Mouse (Mus musculus) hindbrain, postnatal 0 days (tissue): Measurements from ENCODE around the gene Rbm42. TPM values are rescaled to one million over a fixed set of nuclear protein-coding genes. Genes with fewer than 3 reads are reported as not detected.

Source experiments
- ATAC-seq: fragments of 200-750 bp; cut with Nextera tagmentation; 2 replicates; pipeline ENCODE4 v1.8.0; 2017; ENCODE audit warnings: mild to moderate bottlenecking, moderate TSS enrichment, moderate library complexity
- DNase-seq: peaks from one replicate; pipeline ENCODE4 v3.0.0-alpha.2; 2015; ENCODE audit warnings: low spot score
- H3K27ac ChIP-seq: fragments of 300-500 bp; sonication (generic); 2 replicates; pipeline ENCODE4 v1.5.1; 2014; ENCODE audit warnings: mild to moderate bottlenecking
- H3K27me3 ChIP-seq: fragments of 300-500 bp; sonication (generic); 2 replicates; pipeline ENCODE4 v1.6.1; 2014; ENCODE audit warnings: low read length, mixed read lengths; ENCODE audit not compliant: insufficient read depth
- H3K36me3 ChIP-seq: fragments of 300-500 bp; sonication (generic); 2 replicates; pipeline ENCODE4 v1.6.1; 2014; ENCODE audit warnings: low read length, mixed read lengths; ENCODE audit not compliant: insufficient read depth
- H3K4me1 ChIP-seq: fragments of 300-500 bp; sonication (generic); 2 replicates; pipeline ENCODE4 v1.6.1; 2014; ENCODE audit warnings: antibody characterized with exemption, low read length, mixed read lengths; ENCODE audit not compliant: insufficient read depth
- H3K4me2 ChIP-seq: fragments of 300-500 bp; sonication (generic); 2 replicates; pipeline ENCODE4 v1.6.1; 2014; ENCODE audit warnings: low read depth, mild to moderate bottlenecking, low read length, moderate library complexity, mixed read lengths
- H3K4me3 ChIP-seq: fragments of 300-500 bp; sonication (generic); 2 replicates; pipeline ENCODE4 v1.5.1; 2014; ENCODE audit warnings: low read length
- H3K9ac ChIP-seq: fragments of 300-500 bp; sonication (generic); replicated peaks from 2 replicates; pipeline ENCODE4 v1.6.1; 2014; ENCODE audit warnings: mild to moderate bottlenecking, low read length, moderate library complexity, mixed read lengths
- H3K9me3 ChIP-seq: fragments of 300-500 bp; sonication (generic); 2 replicates; pipeline ENCODE4 v1.6.1; 2016; ENCODE audit warnings: low read length, mixed read lengths
- CTCF ChIP-seq: IDR thresholded peaks from 2 replicates; pipeline ENCODE4 v1.5.1; 2016; ENCODE audit warnings: antibody characterized with exemption, control low read depth, low read depth
- WGBS: fragments of 180-500 bp; shearing (Covaris S2); extraction: QIAGEN DNeasy Blood & Tissue Kit; methylation state at CpG from one replicate; pipeline ENCODE4 v1.1.7; 2014; 5-methylcytosine and 5-hydroxymethylcytosine counted together
- polyA plus RNA-seq: library from polyadenylated mRNA; unstranded; fragments of >200 nt; fragmentation: Nextera tagmentation; extraction: Ambion mirVana; gene quantifications from 2 replicates; pipeline ENCODE4 v1.2.1, GENCODE M21; 2015
- total RNA-seq: library from RNA; depleted of rRNA; stranded (reverse); fragments of >200 nt; gene quantifications from 2 replicates; pipeline ENCODE4 v1.2.3, GENCODE M21; 2014

The Rbm42 gene
- total and polyA plus RNA-seq, 2 experiments from 2014 or later = 118 to 169 TPM

DNA sequence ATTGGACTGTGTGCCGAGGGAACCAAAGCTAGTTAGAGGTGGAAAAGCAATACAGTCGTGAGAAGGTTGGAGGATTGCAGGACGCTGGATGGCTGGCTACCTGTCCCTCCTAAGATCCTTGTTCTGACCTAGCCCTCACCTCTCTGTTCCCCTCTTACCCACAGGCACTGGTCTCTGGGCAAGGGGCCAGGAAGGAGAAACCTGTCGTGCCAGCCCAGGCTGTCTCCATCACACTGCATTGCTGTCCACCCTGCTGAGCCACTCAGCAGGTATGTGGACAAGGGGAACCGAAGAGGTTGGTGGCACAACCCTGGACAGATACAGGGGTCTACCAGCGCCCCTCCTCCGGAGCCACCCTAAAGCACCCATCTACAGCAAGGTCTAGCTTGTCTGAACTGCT lies 49.5 kb downstream of the Rbm42 start:
- Histone ChIP-seq H3K36me3 (no peaks in the 10 kb centered on the region), H3K4me3 (no peak overlapping the region), H3K27me3 (no peaks in the 10 kb centered on the region), H3K4me2 (peak overlapping the region; percentile 40; the same call in 1 of the 2 replicates), H3K9ac (no peak overlapping the region), H3K9me3 (no peaks in the 10 kb centered on the region), H3K27ac (no peak overlapping the region), H3K4me1 (no peaks in the 10 kb centered on the region; the same call in 1 of the 2 replicates)
- no peak for DNase-seq
- 65% methylated on average over 7 of the region's 7 CpGs for WGBS
- no peak for TF ChIP-seq CTCF
- ATAC-seq = no peak

DNA sequence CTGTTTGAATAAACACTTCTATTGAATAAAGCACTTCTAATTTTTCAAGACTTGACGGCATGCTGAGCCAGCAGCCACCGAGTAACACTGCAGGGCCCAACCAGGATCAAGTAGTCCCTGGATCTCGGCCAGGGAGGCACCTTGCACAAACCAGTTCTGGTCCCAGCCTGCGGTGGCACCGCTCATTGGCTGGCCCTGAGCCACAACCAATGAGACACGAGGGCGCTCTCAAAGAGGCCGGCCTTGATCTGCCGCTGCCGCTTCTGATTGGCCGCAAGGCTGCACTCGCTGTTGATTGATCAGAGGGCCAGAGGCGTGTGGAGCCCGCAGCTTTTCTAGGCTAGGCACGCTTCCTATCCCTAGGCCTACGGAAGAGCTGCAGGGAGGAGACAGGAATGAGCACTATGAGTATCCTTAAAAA lies 50.2 kb downstream of the Rbm42 start:
- no peaks in the 10 kb centered on the region for H3K9me3 ChIP-seq
- H3K4me3 ChIP-seq = no peak overlapping the region
- no peak overlapping the region for H3K27ac ChIP-seq

DNA sequence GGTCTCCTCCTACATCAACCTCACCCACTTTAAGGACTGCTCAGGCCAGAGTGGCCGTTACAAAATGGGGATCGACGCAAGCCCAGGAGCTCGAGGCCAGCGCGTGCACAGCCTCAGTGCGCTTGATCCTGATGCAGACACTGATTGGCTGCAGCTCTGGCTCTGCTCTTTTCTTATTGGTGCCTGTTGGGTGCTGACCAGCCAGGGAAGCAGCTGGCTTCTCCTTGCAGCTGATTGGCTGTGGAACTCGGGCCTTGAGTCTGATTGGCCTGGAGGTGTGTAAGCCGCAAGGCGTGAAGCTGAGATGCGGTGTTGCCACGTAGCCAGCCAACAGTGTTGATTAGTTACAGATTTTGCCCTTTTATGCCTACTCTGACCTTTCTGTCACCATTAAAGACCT lies 51.3 kb downstream of the Rbm42 start, which contains the start of gene Zbtb32:
Zbtb32 (minus strand) TSS at position 124 of the 400 bp plus-strand sequence.
- H3K4me2 ChIP-seq = peak within 1 kb of the TSS; percentile 40
- H3K27me3 ChIP-seq = no peaks in the 10 kb centered on the region
- no peaks in the 10 kb centered on the region for H3K9me3 ChIP-seq
- no peak for DNase-seq
- H3K9ac ChIP-seq = no peak within 1 kb of the TSS
- no peak for ATAC-seq
- no peak within 1 kb of the TSS for H3K27ac ChIP-seq
- H3K4me3 ChIP-seq = no peak within 1 kb of the TSS
- H3K4me1 ChIP-seq = no peaks in the 10 kb centered on the region; the same call in 1 of the 2 replicates
- 92% methylated on average over 12 of the region's 12 CpGs for WGBS
- no peaks in the 10 kb centered on the region for H3K36me3 ChIP-seq
- no peak for TF ChIP-seq CTCF

More for the DNA sequence above, 50.2 kb downstream of the Rbm42 start:
- WGBS = 2% methylated on average over 16 of the region's 16 CpGs
- DNase-seq = peak; percentile 97
- ATAC-seq = peak; percentile 97
- no peaks in the 10 kb centered on the region for H3K27me3 ChIP-seq
- no peaks in the 10 kb centered on the region for H3K36me3 ChIP-seq
- no peak overlapping the region for H3K9ac ChIP-seq
- TF ChIP-seq CTCF = no peak
- peak overlapping the region; percentile 40 for H3K4me2 ChIP-seq
- H3K4me1 ChIP-seq = no peaks in the 10 kb centered on the region; the same call in 1 of the 2 replicates

DNA sequence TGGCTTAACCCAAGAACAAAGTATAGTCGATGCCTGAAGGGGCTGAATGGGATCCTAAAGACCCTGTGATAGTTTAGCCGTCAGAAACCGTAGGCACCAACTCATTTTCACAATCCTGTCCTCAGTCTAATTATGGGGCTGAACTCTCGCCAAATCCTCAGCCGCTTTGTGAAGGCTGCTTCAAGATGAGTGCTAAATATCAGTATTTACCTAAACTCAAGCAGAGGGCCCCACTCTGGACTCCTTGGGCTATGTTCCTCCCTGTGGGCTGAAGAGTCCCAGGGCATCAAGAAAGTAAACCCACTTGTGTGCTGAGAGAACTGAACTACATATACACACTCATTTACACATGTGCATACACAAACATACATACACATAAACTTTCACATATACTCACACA lies 53.3 kb downstream of the Rbm42 start:
- H3K9me3 ChIP-seq = no peaks in the 10 kb centered on the region
- no peaks in the 10 kb centered on the region; the same call in 1 of the 2 replicates for H3K4me1 ChIP-seq
- ATAC-seq (no peak), DNase-seq (no peak)
- H3K4me3 ChIP-seq = no peak overlapping the region
- H3K36me3 ChIP-seq = no peaks in the 10 kb centered on the region
- no peak overlapping the region for H3K4me2 ChIP-seq
- H3K27me3 ChIP-seq = no peaks in the 10 kb centered on the region
- H3K27ac ChIP-seq = no peak overlapping the region
- H3K9ac ChIP-seq = no peak overlapping the region
- TF ChIP-seq CTCF = no peak
- WGBS = 74% methylated on average over 5 of the region's 5 CpGs

DNA sequence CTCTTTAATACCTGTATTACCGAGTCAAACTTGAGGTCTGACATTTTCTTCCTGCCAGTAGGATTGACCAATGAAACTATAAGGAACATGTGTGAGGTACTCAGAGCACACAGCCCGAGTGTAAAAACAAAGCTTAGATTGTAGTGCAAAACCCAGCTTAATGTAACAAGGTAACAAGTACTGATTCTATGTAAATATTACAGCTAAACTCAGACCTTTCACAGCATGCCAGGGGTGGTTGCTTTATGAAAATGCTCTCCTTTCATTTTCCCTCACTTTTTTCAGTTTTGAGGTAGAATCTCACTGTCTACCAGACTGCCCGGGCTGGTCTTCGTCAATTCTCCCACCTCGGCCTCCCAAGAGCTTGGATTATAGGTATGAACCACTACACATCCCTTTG lies 54.0 kb downstream of the Rbm42 start:
- no peak for ATAC-seq
- TF ChIP-seq CTCF = no peak
- H3K4me2 ChIP-seq = no peak overlapping the region

DNA sequence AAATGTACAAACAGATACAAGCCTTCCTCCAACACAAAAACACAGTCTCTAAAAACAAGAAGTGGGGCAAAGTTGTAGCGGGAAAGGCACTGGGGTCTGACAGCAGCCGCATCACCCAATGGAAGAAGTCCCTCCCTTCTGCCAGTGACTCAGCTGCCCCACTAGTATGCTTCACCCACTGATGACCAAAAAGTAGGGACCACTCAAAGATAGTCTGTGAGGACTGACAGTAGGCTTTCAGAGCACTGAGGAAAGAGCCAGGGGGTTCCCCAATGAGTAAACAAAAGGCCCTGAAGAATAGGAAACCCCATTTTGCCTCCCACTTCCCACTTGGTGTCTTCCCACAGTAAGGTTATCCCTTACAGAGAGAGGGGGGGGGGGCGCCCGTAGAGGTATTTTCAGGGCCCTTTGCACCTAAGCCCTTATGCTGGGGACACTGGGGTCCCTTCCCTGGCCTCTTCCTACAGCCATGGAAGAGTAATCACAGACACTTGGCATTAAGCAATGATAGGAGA lies 55.5 kb downstream of the Rbm42 start:
- Histone ChIP-seq H3K27me3 (no peaks in the 10 kb centered on the region), H3K36me3 (no peaks in the 10 kb centered on the region), H3K9me3 (no peaks in the 10 kb centered on the region), H3K4me2 (no peak overlapping the region), H3K4me3 (no peak overlapping the region), H3K27ac (no peak overlapping the region), H3K9ac (no peak overlapping the region), H3K4me1 (no peaks in the 10 kb centered on the region; the same call in 1 of the 2 replicates)
- DNase-seq (no peak), ATAC-seq (no peak)
- no peak for TF ChIP-seq CTCF
- WGBS = 75% methylated on average over 3 of the region's 4 CpGs

More for the DNA sequence above, 54.0 kb downstream of the Rbm42 start:
- 83% methylated on average over 5 of the region's 5 CpGs for WGBS
- Histone ChIP-seq H3K9me3 (no peaks in the 10 kb centered on the region), H3K4me3 (no peak overlapping the region), H3K27me3 (no peaks in the 10 kb centered on the region), H3K27ac (no peak overlapping the region), H3K36me3 (no peaks in the 10 kb centered on the region), H3K9ac (no peak overlapping the region), H3K4me1 (no peaks in the 10 kb centered on the region; the same call in 1 of the 2 replicates)
- no peak for DNase-seq
